Mouse (Mus musculus) c-Kit-positive CD71-positive TER-119-positive erythroid progenitor cells, embryonic 14.5 days (primary cell): ENCODE measurements around the gene Tsga8.

Experiments used
- DNase-seq: peaks from one replicate; pipeline ENCODE4 v3.0.0-alpha.2; 2013; ENCODE audit warnings: low spot score

Tsga8 gene

DNA sequence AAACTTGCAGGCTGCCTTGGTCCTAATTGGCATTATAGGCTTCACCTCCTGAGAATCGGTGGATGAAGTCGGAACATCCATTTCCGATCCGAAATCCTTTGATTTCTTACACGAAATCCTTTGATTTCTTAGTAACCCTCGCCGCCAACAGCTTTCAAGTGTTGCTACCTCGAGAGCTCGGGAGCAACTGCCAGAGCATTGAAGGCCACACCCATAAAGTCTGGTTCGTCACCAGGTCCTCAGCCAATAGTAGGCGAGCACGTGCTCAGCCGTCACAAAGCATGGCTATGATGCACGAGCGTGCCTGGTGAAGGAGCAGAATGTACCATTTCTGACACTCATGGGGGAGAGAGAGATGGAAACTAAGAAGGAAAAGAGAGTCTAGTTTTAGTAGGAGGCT lies at the start of gene Tsga8:
Gene Tsga8 (minus strand): TSS at position 327 of the 400 bp plus-strand sequence.
- no peak for DNase-seq
